Mouse (Mus musculus) urinary bladder, postnatal 36 days (tissue): ENCODE measurements around the gene Slc44a1.

Experiments
- DNase-seq, 2 experiments: peaks; one replicate each; pipeline ENCODE4 v3.0.0; 2022; ENCODE audit warnings: low spot score in 2 of 2, mixed read lengths in 1 of 2

The Slc44a1 gene

DNA sequence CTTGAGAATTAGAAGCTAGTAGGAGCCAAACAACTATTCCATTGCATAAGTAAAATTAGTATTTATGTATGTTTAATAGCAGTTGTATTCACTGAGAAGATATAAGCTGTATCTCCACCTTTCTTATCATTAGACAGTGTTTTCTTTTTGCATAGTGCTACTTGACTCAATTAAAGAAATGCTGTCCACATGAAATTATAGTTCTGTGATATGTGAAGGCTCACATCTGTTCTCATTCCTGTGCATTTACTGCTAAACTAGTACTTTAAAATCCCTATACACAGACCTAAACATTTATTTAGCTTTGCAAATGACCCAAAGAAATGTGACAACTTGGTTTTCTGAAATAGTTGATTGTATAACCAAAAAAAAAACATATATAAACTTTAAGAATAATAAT, 96.9 kb downstream of the Slc44a1 start:
- no peak for DNase-seq

DNA sequence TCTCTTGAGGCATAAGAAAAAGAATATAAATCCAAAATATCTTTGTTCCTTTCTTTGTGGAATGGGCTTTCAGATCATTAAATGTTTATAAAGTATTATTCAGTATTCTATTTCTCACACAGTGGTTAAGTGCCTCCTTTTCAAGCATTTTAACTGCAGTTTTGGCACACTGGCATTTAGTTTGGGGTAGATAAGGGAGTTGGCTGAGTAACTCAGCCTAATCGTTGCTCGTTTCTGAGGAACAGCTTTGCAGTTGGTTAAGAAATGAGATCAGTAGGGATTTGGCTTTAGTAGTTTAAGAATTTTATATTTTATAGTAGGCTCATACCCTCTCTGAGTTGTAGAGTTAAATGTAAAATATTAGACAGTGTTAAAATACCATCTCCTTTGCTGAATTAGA, 97.3 kb downstream of the Slc44a1 start:
- no peak for DNase-seq

GRCm38 (mm10) chr4:53538600-53538999, 98.4 kb downstream of the Slc44a1 start:
- no peak for DNase-seq

- DNase-seq: no peak
Measured at GRCm38 (mm10) chr4:53539929-53540328, 99.7 kb downstream of the Slc44a1 start.

DNA sequence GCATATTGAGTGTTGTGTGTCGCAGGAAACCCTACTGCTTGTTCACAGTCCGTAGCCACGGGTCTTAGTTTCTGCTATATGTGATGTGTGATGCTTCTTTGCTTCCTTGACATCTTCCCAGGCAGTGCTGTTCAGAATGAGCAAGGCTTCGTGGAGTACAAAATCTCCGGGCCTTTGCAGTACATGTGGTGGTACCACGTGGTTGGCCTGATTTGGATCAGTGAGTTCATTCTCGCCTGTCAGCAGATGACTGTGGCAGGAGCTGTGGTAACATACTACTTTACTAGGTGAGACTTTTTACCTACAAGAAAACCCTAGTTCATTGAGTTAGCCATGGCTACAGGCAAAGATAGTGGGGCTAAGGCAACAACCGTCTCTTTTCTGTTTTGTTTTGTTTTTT, 103.2 kb downstream of the Slc44a1 start:
- no peak for DNase-seq

- DNase-seq: no peak
Measured at GRCm38 (mm10) chr4:53544889-53545288, 104.7 kb downstream of the Slc44a1 start.

GRCm38 (mm10) chr4:53547381-53547780, 107.2 kb downstream of the Slc44a1 start:
- DNase-seq: no peak

GRCm38 (mm10) chr4:53549375-53549774, 109.2 kb downstream of the Slc44a1 start:
- no peak for DNase-seq

GRCm38 (mm10) chr4:53564618-53565017, 124.4 kb downstream of the Slc44a1 start:
- DNase-seq: no peak

DNA sequence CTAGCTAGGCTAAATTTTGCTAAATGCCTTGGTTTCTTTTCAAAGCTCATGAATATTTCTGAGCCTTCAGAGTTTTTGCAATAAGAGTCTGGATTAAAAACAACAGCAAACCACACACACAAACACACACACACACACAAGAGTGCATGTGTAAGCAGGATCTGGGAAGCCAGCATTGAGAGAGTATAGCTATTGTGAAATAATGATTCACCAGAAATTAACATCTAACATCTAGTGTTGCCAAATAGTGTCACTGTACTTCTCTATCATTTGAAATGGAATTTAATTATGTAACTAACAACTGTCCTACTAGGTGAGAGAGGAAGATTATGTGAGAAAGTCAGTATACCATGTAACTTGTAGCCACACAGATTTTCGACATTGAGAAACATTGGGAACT, 126.9 kb downstream of the Slc44a1 start:
- DNase-seq: no peak

DNA sequence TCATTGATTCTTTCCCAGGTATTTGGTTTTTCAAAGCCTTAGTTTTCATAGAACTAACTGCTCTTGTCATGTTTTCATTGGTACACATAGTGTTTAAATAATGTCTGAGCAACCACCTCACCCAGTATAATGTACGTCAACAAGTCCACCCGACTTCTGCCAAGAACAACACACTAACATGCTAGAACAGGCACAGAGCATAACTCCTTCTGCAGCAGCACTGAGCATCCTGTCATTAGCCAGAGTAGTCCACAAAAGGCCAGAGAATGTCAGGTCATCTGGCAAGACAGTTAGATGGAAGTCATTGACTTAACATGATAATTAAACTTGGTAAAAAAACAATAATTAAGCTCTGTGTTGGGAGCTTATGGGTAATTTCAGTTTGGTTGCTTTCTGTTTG, 135.3 kb downstream of the Slc44a1 start:
- DNase-seq: peak in 1 of 2 experiments; percentile 16

- DNase-seq: no peak
Measured at GRCm38 (mm10) chr4:53587676-53588075, 147.5 kb downstream of the Slc44a1 start.

- no peak for DNase-seq
Measured at GRCm38 (mm10) chr4:53588936-53589335, 148.7 kb downstream of the Slc44a1 start.

DNA sequence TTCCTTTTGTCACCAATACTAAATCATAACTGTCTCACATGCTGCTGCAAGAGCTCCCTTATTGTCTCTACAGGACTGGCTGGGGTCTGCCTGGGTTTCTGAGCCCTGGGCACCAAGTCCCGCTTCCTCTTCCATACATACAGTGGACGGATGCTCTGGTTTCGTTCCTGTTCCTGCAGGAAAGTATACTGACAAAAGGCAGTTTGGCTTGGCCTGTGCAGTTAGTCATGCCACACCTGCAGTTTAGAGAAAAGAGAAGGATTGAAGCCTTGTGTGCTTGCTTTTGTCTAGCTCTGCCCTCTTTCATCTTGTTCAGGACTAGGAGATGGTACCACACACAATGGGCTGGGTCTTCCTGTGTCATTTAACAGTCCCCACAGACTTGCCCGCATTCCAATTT, 149.3 kb downstream of the Slc44a1 start:
- no peak for DNase-seq

DNA sequence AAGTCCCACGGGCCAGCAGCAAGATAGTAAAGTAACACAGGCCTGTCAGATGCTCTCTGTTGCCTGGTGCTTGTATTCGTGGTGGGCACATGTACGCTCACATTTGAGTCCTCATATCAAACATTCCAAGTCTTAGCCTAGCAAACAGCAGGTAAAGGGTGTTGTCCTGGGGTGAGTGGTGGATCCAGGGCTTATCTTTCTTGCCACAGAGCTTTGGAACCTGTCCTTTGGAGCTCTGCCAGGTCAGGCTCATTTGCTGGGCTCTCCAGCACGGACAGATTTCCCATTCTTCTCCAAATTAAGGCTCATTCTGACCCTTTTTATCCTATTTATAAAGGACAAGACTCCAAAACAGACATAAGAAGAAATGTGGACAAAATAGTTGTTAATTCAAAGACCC, 149.9 kb downstream of the Slc44a1 start:
- no peak for DNase-seq

GRCm38 (mm10) chr4:53590691-53591447, 150.7 kb downstream of the Slc44a1 start:
- no peak for DNase-seq

GRCm38 (mm10) chr4:53591536-53591935, 151.3 kb downstream of the Slc44a1 start:
- DNase-seq: no peak

DNA sequence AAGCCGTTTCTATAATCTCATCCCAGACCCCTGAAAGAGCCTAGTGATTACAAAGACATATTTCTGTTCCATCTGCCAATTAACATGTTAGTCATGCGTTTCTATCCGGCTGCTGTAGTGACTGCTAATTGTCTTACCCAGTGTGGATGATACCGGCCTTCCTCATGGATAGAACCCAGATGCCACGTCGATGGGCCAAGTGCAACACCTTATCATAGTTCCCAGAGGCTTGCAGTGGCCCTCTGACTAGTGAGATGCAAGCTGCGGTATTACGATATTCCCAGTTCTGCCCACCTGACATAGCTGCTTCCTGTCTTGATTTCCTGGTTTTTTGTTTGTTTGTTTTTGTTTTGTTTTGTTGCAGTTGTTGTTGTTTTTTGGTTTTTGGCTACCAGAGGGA, 151.7 kb downstream of the Slc44a1 start:
- no peak for DNase-seq

GRCm38 (mm10) chr4:53592386-53592785, 152.2 kb downstream of the Slc44a1 start:
- peak in 1 of 2 experiments; percentile 7 for DNase-seq

DNA sequence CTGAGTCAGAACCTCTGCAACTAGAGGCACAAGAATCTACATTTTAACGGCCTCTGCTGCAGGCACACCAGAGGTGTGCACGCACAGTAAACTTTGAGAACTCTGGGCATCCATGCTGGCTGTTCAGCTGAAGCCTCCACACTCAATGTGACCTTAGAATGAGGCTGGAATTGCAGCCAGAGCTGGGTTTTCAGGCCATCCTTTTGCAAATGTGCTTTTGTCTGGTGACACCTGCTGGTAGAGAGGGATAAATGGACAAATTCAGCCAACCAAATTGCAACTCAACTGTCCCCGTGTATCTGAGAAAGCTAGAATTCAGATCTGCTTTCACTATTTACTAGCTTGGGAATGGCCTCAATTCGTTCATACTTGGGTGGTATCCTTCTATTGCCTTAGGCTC, 154.0 kb downstream of the Slc44a1 start:
- peak; percentile 32 to 34 for DNase-seq

- DNase-seq: no peak
Measured at GRCm38 (mm10) chr4:53595246-53596062, 155.2 kb downstream of the Slc44a1 start.

GRCm38 (mm10) chr4:53596063-53596895, 156.1 kb downstream of the Slc44a1 start:
- no peak for DNase-seq
